Mouse (Mus musculus) G1E-ER4 (cell line): ENCODE measurements around the gene Tceanc. TPM values are rescaled to one million over a fixed set of nuclear protein-coding genes. Genes with fewer than 3 reads are reported as not detected.

ENCODE experiments used
- GATA1 ChIP-seq: IDR thresholded peaks from one replicate; pipeline ENCODE4 v1.8.0; 2012; ENCODE audit warnings: low read length, inconsistent platforms
- polyA plus RNA-seq: library from polyadenylated mRNA; stranded (reverse); fragments of >175 nt; gene quantifications from 2 replicates; pipeline ENCODE4 v1.2.3, GENCODE M21; 2012

Gene Tceanc
- polyA plus RNA-seq = 0.76 and 1.2 TPM in 2 replicates

GRCm38 (mm10) chrX:166518345-166518744, at the start of gene Tceanc:
Tceanc (minus strand) TSS chrX:166518567.
- no peak for TF ChIP-seq GATA1

DNA sequence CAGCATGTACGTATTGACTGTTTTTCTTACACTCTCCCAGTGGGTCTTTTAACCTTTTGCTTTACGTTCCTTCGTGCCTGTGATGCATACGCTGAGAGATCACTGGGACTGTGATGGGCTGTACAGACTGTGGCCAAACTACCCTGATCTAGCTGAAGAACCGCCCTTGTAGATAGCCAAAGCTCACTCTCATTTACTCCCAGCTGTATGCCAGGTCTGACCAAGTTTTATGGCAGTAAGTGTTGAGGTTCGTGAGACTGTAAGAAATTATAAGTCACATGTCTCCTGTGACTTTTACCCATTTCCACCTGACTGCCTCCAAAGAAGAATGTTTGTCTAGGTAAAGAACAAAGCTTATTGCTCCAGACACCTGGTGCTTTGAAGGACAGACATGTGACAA, 47.6 kb upstream of the Tceanc start:
- TF ChIP-seq GATA1 = no peak

- no peak for TF ChIP-seq GATA1
These were observed 47.0 kb upstream of the Tceanc start for GRCm38 (mm10) chrX:166565401-166565800.

- no peak for TF ChIP-seq GATA1
These were observed 46.5 kb upstream of the Tceanc start for GRCm38 (mm10) chrX:166564900-166565299.

GRCm38 (mm10) chrX:166559333-166559732, 41.0 kb upstream of the Tceanc start:
- no peak for TF ChIP-seq GATA1

GRCm38 (mm10) chrX:166552355-166552754, 34.0 kb upstream of the Tceanc start:
- no peak for TF ChIP-seq GATA1

GRCm38 (mm10) chrX:166546495-166546894, 28.1 kb upstream of the Tceanc start:
- no peak for TF ChIP-seq GATA1

- TF ChIP-seq GATA1 = no peak
These were observed 16.8 kb upstream of the Tceanc start for GRCm38 (mm10) chrX:166535138-166535537.

DNA sequence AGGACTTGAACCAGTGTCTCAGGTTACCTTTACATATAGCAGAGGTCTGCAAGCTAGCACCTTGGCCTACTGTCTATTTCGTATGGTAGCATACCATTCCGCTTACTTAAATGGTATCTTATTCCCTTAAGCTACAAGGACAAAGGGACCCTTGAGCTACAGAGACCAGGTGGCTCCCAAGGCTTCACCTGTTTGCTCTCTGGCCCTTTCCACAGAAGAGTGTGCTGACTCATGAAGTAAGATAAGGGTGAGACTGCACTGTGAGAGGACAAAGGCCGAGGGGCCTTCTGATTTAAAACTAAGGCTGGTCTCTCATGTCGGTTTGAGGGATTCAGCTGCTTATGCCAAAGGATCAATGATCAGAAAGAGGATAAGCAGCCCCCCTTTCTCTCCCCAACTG, 15.1 kb upstream of the Tceanc start:
- TF ChIP-seq GATA1 = no peak

DNA sequence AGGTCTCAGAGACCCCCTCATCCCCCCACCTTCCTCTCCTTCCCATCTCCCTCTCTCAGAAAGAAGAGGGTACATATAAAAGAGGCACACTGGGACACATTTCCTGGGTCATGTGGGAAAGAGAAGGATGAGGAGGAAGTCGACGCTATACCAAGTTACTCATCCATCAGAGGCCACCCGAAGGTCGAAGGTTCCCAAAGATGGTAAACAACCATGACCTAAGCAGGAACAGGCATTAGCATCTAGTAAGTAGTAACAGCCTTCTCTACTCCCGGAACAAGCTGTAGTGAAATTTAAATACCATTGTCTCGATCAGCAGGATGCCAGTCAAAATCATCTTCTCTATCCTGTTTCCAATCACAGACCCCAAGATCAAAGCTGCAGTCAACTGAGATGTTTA, 13.3 kb upstream of the Tceanc start:
- TF ChIP-seq GATA1 = no peak

- TF ChIP-seq GATA1 = no peak
These were observed 9.8 kb upstream of the Tceanc start for GRCm38 (mm10) chrX:166528126-166528525.

- no peak for TF ChIP-seq GATA1
These were observed 7.4 kb upstream of the Tceanc start for GRCm38 (mm10) chrX:166525637-166526315.

DNA sequence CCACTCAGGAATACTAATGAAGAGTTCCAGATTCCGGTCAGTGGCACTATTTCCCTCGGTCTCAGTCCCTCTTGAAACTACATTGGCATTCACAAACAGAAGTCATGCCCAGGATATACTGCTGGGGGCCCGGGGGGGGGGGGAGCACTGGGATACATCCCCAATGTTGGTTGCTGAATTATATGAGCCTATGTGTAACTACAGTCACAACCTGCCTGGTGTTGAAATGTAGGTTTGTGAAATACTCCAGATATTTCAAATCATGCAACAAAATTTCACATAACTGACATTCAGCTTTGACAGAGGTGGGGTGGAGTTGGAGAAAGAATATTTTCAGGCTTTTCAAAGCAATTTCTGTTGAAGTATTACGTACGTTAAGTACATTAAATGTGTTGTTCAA, 2.4 kb upstream of the Tceanc start:
- TF ChIP-seq GATA1 = no peak

- TF ChIP-seq GATA1 = no peak
These were observed 1.7 kb downstream of the Tceanc start for GRCm38 (mm10) chrX:166516631-166517030.

DNA sequence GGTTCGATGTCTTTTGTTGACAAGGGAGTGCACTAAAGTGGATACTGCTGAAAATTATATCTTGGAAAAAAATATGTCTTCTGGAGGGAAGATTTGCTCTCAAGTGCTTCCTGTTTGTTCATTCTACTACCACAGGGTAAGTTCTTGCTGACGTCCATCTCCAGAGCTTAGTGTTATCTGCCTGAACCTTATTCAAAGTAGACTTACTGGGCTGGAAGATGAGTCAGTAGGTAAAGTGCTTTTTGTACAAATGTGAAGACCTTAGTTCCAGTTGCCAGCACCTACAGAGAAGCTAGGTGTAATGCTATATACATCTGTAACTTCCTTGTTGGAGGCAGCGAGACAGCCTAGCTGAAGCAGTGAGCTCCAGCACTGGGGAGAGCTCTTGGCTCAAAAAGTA, 2.4 kb downstream of the Tceanc start:
- no peak for TF ChIP-seq GATA1

GRCm38 (mm10) chrX:166512071-166512470, 6.3 kb downstream of the Tceanc start:
- no peak for TF ChIP-seq GATA1

GRCm38 (mm10) chrX:166511107-166511506, 7.3 kb downstream of the Tceanc start:
- no peak for TF ChIP-seq GATA1

DNA sequence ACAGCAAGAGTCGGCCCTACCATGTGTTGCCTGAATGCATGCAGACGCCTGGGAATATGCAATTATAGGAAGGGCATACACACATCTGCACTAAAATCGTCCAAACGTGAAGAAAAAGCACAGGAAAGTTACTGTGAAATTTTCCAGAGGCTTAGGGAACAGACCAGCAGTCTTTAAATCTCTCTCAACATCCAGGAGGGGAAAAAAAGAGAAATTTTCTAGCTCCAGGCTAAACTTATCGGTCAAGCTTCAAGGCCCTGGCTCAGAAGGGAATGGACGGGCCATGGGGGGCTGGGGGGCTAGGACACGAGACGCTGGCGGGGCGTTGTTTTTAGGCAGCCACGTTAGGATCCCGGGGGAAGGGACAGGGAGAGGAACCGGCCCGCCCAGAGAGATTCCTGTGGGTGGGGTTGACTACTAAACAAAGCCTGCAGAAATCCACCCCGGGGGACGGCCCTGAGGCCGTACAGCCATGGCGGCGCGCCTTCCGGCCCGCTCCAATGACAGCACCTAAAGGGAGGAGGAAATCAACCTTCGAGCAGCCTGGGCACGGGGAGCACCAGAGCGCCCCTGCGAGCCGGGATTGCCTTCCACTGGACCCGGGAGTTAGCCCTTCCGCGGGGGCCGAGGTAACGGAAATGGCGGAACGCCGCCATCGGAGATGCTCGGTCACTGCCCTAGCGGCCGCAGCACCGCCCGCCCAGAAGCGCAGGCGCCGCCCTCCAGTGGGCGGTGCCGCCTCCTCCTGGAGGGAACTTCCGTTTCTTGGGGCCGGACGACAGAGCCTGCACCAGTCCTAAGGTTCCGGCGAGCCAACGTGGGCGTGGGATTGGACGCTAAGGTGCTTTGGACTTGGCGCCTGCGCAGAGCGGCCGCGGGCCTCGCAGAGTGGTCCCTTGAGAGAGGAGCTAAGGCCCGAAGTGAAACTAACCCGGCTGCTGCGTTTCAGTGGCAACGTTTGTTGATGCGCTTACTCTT, 8.3 kb downstream of the Tceanc start:
- TF ChIP-seq GATA1 = no peak
